Mouse (Mus musculus) kidney, adult 9 months (tissue): ENCODE results near the gene Nsg2.
A peak's percentile ranks its signal among the peaks of the same experiment; 100 is the strongest.
"Not testable (repeated sequence)": the region's sequence is repeated elsewhere in the genome, so short reads cannot be mapped to it uniquely, and the experiment has no call there.

ENCODE experiments used
- DNase-seq: peaks from one replicate; pipeline ENCODE4 v3.0.0; 2022

The Nsg2 gene

DNA sequence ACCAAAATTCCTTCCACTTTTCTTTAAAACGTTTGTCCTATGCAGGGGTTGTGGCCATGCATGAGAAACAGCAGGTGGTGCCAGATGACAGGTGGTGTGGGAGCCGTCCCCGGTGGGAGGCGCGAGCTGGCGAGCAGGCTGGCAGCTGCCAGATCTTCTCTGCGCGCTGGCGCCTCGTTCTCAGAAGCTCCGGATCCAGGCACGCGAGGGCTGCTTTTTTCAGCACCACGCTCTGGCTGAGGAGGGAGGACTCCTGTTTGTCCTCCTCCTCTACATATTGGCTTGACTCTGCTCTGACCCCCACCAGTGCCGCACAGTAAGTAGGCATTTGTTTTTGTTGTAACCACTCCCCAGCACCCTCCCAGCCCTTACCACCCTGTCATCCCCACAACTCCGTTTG, at the start of gene Nsg2:
Nsg2 (plus strand) TSS at position 183 of the 400 bp plus-strand sequence.
- peak; percentile 72 for DNase-seq

- no peak for DNase-seq
These were observed 40.2 kb upstream of the Nsg2 start for GRCm38 (mm10) chr11:31960071-31960470.

DNA sequence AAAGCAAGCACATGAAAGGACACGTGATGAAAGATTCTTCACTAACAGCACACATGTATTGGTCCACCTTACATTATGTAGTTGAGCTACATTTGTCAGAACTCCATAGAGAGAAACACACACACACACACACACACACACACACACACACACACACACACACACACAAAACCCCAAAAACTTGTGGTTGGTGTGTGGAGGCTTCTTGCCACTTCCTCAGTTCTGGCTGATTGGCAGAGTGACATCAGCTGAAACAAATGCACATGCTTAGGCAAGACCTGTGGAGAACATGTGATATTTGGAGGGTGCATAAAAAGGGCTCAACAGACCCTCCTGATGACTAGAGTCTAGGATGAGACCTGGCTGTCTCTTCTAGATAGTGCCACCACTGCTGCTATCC, 36.3 kb upstream of the Nsg2 start:
- no peak for DNase-seq

DNA sequence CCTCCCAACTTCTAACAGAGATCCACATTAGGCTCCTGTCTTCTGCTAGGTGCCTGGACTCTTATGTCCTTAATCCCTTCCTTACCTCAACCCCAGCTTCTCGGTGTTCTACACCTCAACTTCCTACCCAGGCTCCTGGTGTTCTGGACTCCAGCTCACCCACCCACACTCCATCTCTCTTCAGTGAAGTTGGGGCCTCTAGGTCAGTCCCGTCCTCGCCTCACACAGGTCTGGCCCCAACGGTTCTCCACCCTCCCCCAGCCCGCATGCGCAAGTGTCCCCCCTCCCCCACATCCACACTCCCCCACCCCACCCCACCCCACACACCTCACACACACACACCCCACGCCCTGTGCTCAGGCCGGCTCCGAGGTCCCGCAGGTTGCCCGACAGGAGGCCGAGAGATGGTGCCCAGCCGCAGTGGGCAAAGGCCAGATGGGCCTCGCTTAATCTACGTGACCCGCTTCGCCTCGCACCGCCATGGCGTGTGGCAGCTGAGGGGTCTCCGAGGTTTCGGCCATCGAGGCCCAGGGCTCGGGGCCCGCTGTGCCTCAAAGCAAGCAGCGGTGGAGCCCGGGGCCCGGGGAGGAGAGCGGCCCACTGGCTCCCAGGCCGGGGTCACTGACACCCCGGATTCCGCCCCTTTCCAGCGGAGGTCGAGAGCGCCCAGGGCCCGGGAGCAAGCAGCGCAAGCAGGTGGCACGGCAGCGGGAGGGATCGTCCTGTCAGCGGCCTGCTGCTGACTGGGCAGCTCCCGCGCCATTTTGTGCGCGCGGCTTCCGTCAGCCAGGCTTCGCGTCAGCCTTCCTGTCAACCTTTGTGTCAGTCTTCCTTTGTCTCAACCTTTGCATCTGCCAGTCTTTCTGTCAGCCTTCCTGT, 34.8 kb upstream of the Nsg2 start, which contains the start of gene 4930524B15Rik:
4930524B15Rik (plus strand) TSS at position 337 of the 879 bp plus-strand sequence.
- no peak for DNase-seq

- DNase-seq = no peak
These were observed 26.1 kb upstream of the Nsg2 start for GRCm38 (mm10) chr11:31974132-31974531.

DNA sequence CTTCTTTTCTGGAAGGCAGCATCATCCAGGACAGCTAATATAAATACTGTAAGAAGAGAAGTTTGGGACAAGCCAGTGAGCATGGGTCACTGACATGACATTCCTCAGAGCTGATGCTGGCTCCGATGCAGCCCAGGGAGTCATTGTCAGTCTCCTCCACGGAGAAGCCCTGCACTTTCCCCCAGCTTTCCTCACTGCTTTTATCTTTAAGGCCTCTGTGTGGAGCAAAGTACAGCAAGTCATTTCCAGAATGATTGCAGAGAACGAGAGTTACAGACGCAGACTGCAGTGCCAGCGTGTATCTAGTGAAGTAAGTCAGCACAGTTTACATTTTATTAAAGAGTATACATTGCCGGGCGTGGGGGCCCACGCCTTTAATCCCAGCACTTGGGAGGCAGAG, 25.4 kb upstream of the Nsg2 start:
- DNase-seq = no peak

DNA sequence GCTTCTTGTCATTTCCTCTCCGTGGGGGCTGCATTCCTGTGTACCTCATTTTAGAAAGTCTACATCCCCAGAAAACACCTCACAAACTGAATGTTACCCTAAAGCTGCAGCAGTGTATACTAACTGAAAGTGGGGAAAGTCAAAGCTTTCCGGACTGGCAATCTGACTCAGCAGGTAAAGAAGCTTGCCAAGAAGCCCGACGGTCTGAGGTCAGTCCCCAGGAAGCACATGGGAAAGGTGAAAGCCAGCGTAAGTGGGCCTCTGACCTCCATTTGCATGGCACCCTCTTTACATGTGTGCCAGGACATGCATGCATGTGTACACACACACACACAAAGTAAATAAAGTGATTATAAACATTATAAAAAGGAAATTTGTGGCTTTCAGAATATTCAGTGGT, 24.6 kb upstream of the Nsg2 start:
- no peak for DNase-seq

DNA sequence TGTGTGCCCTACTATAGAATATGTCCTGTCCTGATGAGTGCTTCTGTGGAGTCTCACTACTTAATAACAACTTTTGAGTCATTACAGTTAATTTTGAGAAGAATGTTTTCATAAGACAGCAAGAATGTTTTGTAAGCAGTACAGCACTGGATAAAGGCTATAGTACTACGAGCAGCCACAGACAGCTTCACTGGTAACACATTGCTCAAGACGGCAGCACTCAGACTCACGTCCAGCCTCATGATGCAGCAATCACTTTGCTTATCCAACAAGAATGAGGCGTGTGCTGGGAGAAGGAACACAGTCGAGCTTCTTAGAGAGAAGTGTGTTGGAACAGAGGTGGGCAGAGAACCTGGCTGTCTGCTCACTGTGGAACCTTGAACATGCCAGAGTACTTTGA, 24.1 kb upstream of the Nsg2 start:
- no peak for DNase-seq

DNA sequence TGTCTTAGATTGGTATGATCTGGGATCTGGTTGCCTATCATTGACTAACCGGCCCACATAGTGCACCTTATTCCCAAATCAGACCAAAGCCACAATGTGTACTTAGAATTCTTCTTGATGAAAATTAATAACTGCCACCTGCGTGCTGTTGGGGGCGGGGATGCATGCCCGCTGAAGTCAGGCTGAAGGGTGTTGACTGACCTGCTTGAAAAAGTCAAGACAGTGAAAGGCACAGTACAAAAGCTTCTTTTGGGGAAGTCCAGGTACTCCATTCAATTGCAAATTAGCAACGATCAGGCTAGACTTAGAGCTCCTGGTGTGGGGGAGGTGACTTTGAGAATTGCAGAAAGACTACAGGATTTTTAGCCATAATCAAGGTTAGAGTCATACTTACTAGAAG, 20.2 kb upstream of the Nsg2 start:
- DNase-seq = not testable (repeated sequence)

DNA sequence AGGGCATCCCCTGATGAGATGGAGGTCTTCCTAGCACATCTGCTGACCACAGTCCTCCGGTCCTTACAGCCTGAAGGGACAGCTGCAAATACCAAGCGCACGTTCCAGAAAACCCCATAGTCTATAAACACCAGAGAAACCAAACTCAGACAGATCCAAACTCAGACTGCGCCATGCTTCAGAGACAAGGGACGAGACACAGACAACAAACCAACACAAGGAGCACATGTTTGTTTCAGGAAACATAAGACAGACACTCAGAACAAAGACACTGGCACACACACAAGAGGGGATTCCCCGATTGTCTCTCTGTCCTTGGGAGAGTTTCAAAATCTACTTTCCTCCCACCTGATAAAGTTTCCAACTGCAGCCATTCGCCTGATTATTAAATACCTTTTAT, 18.4 kb upstream of the Nsg2 start:
- no peak for DNase-seq

DNA sequence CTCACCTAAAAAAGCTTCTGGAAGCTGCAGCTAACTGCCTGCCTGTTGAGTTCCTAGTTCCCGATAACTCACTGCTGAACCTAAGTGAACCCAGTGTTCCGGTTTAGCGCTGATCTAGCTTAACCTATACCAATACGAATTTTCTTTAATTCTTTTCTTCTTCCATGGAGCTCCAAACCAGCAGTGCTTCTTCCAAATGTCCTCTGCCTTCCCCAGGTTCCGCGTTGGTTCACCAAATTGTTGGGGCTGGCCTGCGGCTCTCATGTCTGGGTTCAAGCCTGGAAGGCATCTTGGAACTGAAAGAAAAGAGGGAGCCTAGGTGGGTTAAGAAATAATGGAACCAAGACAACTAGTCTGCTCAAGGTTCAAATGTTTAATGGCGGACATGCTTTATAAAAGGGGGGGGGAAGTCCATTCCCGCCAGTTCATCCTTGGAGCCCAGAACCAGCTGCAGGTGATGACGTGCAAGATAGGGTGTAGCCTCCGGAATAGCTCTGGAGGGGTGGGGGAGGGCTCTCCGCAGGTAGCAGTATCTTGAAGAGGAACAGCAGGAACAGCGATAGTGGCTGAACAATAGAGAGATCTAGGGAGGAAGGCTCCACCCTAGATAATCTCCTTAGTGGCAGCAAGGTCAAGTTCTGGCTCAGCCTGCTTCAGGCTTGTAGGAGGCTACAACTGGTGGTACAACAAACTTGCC, 17.9 kb upstream of the Nsg2 start:
- not testable (repeated sequence) for DNase-seq

DNA sequence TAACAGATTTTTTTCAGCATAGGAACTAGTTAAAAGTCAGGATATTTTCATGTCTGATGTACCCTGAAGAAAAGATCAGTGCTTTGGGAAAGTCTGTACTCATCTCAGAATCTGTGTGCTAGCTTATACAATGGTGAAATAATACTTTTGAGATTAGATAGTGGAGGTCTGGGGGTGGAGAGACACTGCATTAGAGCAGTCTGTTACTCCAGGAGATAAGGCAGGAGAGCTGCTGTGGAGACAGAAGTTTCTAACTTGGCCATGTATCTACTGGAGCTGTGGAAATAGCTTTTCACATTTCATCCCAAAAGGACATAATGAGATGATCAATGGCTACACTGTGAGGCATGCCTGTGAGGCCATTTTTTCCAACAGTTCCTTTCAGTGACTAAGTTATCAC, 17.0 kb upstream of the Nsg2 start:
- DNase-seq = no peak

GRCm38 (mm10) chr11:31984786-31985185, 15.5 kb upstream of the Nsg2 start:
- DNase-seq = no peak

- DNase-seq = no peak
These were observed 7.7 kb upstream of the Nsg2 start for GRCm38 (mm10) chr11:31992535-31992934.

- DNase-seq = no peak
These were observed 547 bp upstream of the Nsg2 start for GRCm38 (mm10) chr11:31999716-32000115.

- peak; percentile 13 for DNase-seq
These were observed 1.1 kb downstream of the Nsg2 start for GRCm38 (mm10) chr11:32001181-32001910.

- no peak for DNase-seq
These were observed 2.4 kb downstream of the Nsg2 start for GRCm38 (mm10) chr11:32002670-32003072.

GRCm38 (mm10) chr11:32008049-32008448, 7.8 kb downstream of the Nsg2 start:
- not testable (repeated sequence) for DNase-seq

DNA sequence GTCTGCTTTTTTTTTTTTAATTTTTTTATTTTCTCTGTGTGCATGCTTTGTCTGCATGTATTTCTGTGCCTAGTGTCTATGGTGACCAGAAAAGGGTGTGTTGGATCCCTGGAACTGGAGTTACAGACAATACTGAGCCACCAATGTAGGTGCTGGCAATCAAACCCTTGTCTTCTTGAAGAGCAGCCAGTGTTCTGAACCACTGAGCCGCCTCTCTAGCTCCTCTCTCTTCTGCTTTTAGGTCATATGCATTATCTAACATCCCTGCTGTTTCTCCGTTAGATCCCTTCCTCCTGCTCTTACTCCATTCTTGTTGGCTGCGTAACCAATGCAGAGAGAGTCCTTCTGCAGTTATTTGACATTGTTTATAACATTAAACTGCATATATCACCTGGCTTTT, 8.6 kb downstream of the Nsg2 start:
- DNase-seq = no peak

- DNase-seq = no peak
These were observed 9.8 kb downstream of the Nsg2 start for GRCm38 (mm10) chr11:32009961-32010662.

DNA sequence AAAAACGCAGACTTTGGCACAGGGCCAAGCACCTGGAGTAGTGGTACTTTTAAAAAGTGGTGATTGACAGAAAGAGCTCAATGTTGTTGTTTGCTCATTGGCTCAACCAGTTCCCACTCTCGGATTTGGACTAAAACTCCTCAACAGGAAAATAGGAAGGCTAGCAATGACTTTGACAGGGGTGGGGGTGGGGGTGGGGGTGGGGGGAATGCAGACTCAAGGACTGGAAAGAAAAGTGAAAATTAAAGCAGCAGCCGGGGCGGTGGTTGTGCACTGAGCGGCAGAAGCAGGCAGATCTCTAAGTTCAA, 10.4 kb downstream of the Nsg2 start:
- peak; percentile 14 for DNase-seq

- no peak for DNase-seq
These were observed 11.8 kb downstream of the Nsg2 start for GRCm38 (mm10) chr11:32011867-32012603.
